In genomic region chr11:95259088-95259849, GRCm38 (mm10) we compare ENCODE assay signal across 8 mouse cellular contexts. TPM values are rescaled to one million over a fixed set of nuclear protein-coding genes. Genes with fewer than 3 reads are reported as not detected.
A peak's percentile ranks its signal among the peaks of the same experiment; 100 is the strongest.
DNase-seq lines count a peak whose midpoint lies in the region; ATAC-seq and TF ChIP-seq lines count a peak whose summit lies in the region.

No protein-coding gene starts in this region.

- peak overlapping the region; percentile 78 for H3K4me3 ChIP-seq in cerebellum, adult 2 months (replicated peaks; ENCODE audit: insufficient read depth, low read depth, low read length)
- peak overlapping the region; percentile 54 for H3K4me3 ChIP-seq in forebrain, postnatal 0 days (ENCODE audit: low read depth, low read length)
- H3K4me3 ChIP-seq in lung, embryonic 14.5 days (ENCODE audit: low read depth, low read length) = peak overlapping the region; percentile 51

- peak; percentile 95 for TF ChIP-seq CTCF in cerebellum, adult 2 months (IDR thresholded peaks at IDR 0.05; ENCODE audit: borderline replicate concordance, insufficient read depth, low read depth, low read length)
- TF ChIP-seq CTCF in forebrain, postnatal 0 days (IDR thresholded peaks at IDR 0.05; ENCODE audit: low read depth) = peak; percentile 99
- peak; percentile 96 for TF ChIP-seq CTCF in lung, embryonic 14.5 days (IDR thresholded peaks at IDR 0.05; ENCODE audit: low read depth)

- peak; percentile 78 for ATAC-seq in forebrain, postnatal 0 days
- peak; percentile 80 for ATAC-seq in lung, embryonic 14.5 days (ENCODE audit: insufficient read depth)
- ATAC-seq in neutrophil, adult 5-6 weeks (ENCODE audit: extremely low read depth, insufficient number of reproducible peaks, low FRiP score, poor library complexity, severe bottlenecking) = peak; percentile 75

- no peak overlapping the region for H3K27ac ChIP-seq in cerebellum, adult 2 months (ENCODE audit: insufficient read depth, low read length)
- H3K27ac ChIP-seq in forebrain, postnatal 0 days (ENCODE audit: low read depth, low read length) = 0 out of 2 replicates have a peak overlapping the region, but pooled peaks have one; percentile 35
- H3K27ac ChIP-seq in lung, embryonic 14.5 days (ENCODE audit: low read depth) = peak overlapping the region; percentile 51; the same call in 1 of the 2 replicates

- 1% methylated on average over 73 of the region's 73 CpGs for WGBS in cerebellum, adult 2 months
- 1% methylated on average over 71 of the region's 73 CpGs for WGBS in forebrain, postnatal 0 days
- under 1% methylated on average over 73 of the region's 73 CpGs for WGBS in lung, embryonic 14.5 days

- DNase-seq in MEL-GATA-1-ER (ENCODE audit: extremely low read depth, low read depth) = peak; percentile 67
- DNase-seq in cerebellum, adult 2 months = peak; percentile 82 to 90
- DNase-seq in forebrain, postnatal 0 days = peak; percentile 89
- DNase-seq in heart, postnatal 4 days = peak; percentile 96
- DNase-seq in layer of hippocampus, adult 8-10 months (ENCODE audit: low spot score in 2 of 2) = peak; percentile 68 to 85
- peak; percentile 91 for DNase-seq in lung, embryonic 14.5 days
- DNase-seq in testis, postnatal 14 days (ENCODE audit: low spot score) = peak; percentile 90

- TF ChIP-seq POLR2A in cerebellum, adult 2 months (IDR thresholded peaks at IDR 0.05; ENCODE audit: borderline replicate concordance, insufficient read depth, low read length) = no peak

- no peaks in the 10 kb centered on the region for H3K27me3 ChIP-seq in cerebellum, adult 2 months (ENCODE audit: control insufficient read depth, insufficient read depth, low read length)
- H3K27me3 ChIP-seq in forebrain, postnatal 0 days (ENCODE audit: insufficient read depth, low read length) = peaks cover 3% of the 10 kb centered on the region; the same call in 1 of the 2 replicates
- no peaks in the 10 kb centered on the region for H3K27me3 ChIP-seq in lung, embryonic 14.5 days (ENCODE audit: insufficient read depth, low read length)

- H3K9me3 ChIP-seq in forebrain, postnatal 0 days (ENCODE audit: low read length) = no peaks in the 10 kb centered on the region
- H3K9me3 ChIP-seq in lung, embryonic 14.5 days (ENCODE audit: low read depth, low read length) = no peaks in the 10 kb centered on the region

- H3K36me3 ChIP-seq in forebrain, postnatal 0 days (ENCODE audit: insufficient read depth) = no peaks in the 10 kb centered on the region
- H3K36me3 ChIP-seq in lung, embryonic 14.5 days (ENCODE audit: insufficient read depth) = no peaks in the 10 kb centered on the region

- peak overlapping the region; percentile 91 for H3K4me2 ChIP-seq in forebrain, postnatal 0 days (ENCODE audit: low read depth)
- peak overlapping the region; percentile 86 for H3K4me2 ChIP-seq in lung, embryonic 14.5 days

- H3K9ac ChIP-seq in forebrain, postnatal 0 days = peak overlapping the region; percentile 70
- peak overlapping the region; percentile 55 for H3K9ac ChIP-seq in lung, embryonic 14.5 days

- peaks cover 4% of the 10 kb centered on the region; the same call in 1 of the 2 replicates for H3K4me1 ChIP-seq in cerebellum, adult 2 months (ENCODE audit: control insufficient read depth, insufficient read depth, low read length)
- H3K4me1 ChIP-seq in forebrain, postnatal 0 days (ENCODE audit: insufficient read depth) = 0 out of 2 replicates have a peak, but pooled peaks cover 3% of the 10 kb centered on the region
- H3K4me1 ChIP-seq in lung, embryonic 14.5 days (ENCODE audit: insufficient read depth) = 0 out of 2 replicates have a peak, but pooled peaks cover 4% of the 10 kb centered on the region

RNA-seq across cellular contexts. Expression of gene Tac4, which starts 2.1 kb away (rescaled TPM):
- 0.26 and 0.55 TPM in 2 replicates for polyA plus RNA-seq in cerebellum, adult 2 months (2012; rRNA removed)
- total RNA-seq in forebrain, postnatal 0 days (2014; rRNA removed) = not detected in 2 replicates
- polyA plus RNA-seq in forebrain, postnatal 0 days (2015; fragmentation: Nextera tagmentation; extraction: Ambion mirVana) = not detected in 2 replicates
- not detected for total RNA-seq in heart, postnatal 4 days (2021)
- not detected for total RNA-seq in layer of hippocampus, adult 8-10 months (2022)
- polyA plus RNA-seq in lung, embryonic 14.5 days (2014; fragmentation: Nextera tagmentation; extraction: Ambion mirVana) = not detected in 2 replicates
- 0.86 TPM in 1 of 2 replicates, not detected in the other for total RNA-seq in neutrophil, adult 5-6 weeks (2017)

RNA-seq across cellular contexts. Expression of gene Kat7, which starts 50.8 kb away (rescaled TPM):
- polyA plus RNA-seq in cerebellum, adult 2 months (2012; rRNA removed) = 68.5 and 68.9 TPM in 2 replicates
- 69.0 and 78.2 TPM in 2 replicates for total RNA-seq in forebrain, postnatal 0 days (2014; rRNA removed)
- 62.5 and 72.8 TPM in 2 replicates for polyA plus RNA-seq in forebrain, postnatal 0 days (2015; fragmentation: Nextera tagmentation; extraction: Ambion mirVana)
- 10 to 100 TPM; 52.9 to 54.3 TPM for total RNA-seq in heart, postnatal 4 days (2021)
- total RNA-seq in layer of hippocampus, adult 8-10 months (2022) = 10 to 100 TPM; 73.3 to 86.4 (median 84.0) TPM
- 77.0 and 83.7 TPM in 2 replicates for polyA plus RNA-seq in lung, embryonic 14.5 days (2014; fragmentation: Nextera tagmentation; extraction: Ambion mirVana)
- 63.7 and 69.5 TPM in 2 replicates for total RNA-seq in neutrophil, adult 5-6 weeks (2017)
